Mouse (Mus musculus) fat pad, adult 2 months (tissue): ENCODE results near the gene Opcml.

ENCODE experiments used
- DNase-seq: peaks from one replicate; pipeline ENCODE4 v3.0.0-alpha.2; 2011; ENCODE audit warnings: low read depth, low spot score; ENCODE audit errors: extremely low read depth

Gene Opcml

GRCm38 (mm10) chr9:27824424-27824823, 33.8 kb downstream of the Opcml start:
- no peak for DNase-seq

GRCm38 (mm10) chr9:27830519-27830918, 39.9 kb downstream of the Opcml start:
- no peak for DNase-seq

GRCm38 (mm10) chr9:27842806-27843205, 52.2 kb downstream of the Opcml start:
- DNase-seq = no peak

GRCm38 (mm10) chr9:27871624-27872023, 81.0 kb downstream of the Opcml start:
- no peak for DNase-seq

- no peak for DNase-seq
Measured at GRCm38 (mm10) chr9:27889636-27890035, 99.1 kb downstream of the Opcml start.

- no peak for DNase-seq
Measured at GRCm38 (mm10) chr9:27917250-27917649, 126.7 kb downstream of the Opcml start.

- DNase-seq = no peak
Measured at GRCm38 (mm10) chr9:27923495-27923894, 132.9 kb downstream of the Opcml start.

- peak; percentile 96 for DNase-seq
Measured at GRCm38 (mm10) chr9:27923945-27924825, 133.6 kb downstream of the Opcml start.

- no peak for DNase-seq
Measured at GRCm38 (mm10) chr9:27925650-27926049, 135.1 kb downstream of the Opcml start.

GRCm38 (mm10) chr9:27937253-27937652, 146.7 kb downstream of the Opcml start:
- DNase-seq = peak; percentile 92

GRCm38 (mm10) chr9:27937660-27938059, 147.1 kb downstream of the Opcml start:
- DNase-seq = no peak

GRCm38 (mm10) chr9:27945323-27946010, 154.9 kb downstream of the Opcml start:
- no peak for DNase-seq

- no peak for DNase-seq
Measured at GRCm38 (mm10) chr9:27951110-27951509, 160.5 kb downstream of the Opcml start.

GRCm38 (mm10) chr9:27961682-27962081, 171.1 kb downstream of the Opcml start:
- DNase-seq = no peak

GRCm38 (mm10) chr9:27963385-27963784, 172.8 kb downstream of the Opcml start:
- no peak for DNase-seq

- DNase-seq = peak; percentile 16
Measured at GRCm38 (mm10) chr9:27964902-27965550, 174.5 kb downstream of the Opcml start.

GRCm38 (mm10) chr9:27968266-27968665, 177.7 kb downstream of the Opcml start:
- no peak for DNase-seq

GRCm38 (mm10) chr9:27972293-27972692, 181.7 kb downstream of the Opcml start:
- DNase-seq = no peak

GRCm38 (mm10) chr9:27982576-27982975, 192.0 kb downstream of the Opcml start:
- DNase-seq = no peak

GRCm38 (mm10) chr9:27986604-27987588, 196.3 kb downstream of the Opcml start:
- DNase-seq = peak; percentile 96
